Mouse (Mus musculus) fat pad, adult 2 months (tissue): ENCODE data around the gene Ccdc170.
"Not testable (repeated sequence)": the region's sequence is repeated elsewhere in the genome, so short reads cannot be mapped to it uniquely, and the experiment has no call there.

Experiments
- DNase-seq: peaks from one replicate; pipeline ENCODE4 v3.0.0-alpha.2; 2011; ENCODE audit warnings: low read depth, low spot score; ENCODE audit errors: extremely low read depth

Ccdc170 gene

GRCm38 (mm10) chr10:4482355-4482754 is at the start of gene Ccdc170:
TSS of gene Ccdc170 (plus strand) at chr10:4482502.
- no peak for DNase-seq

- DNase-seq: no peak
These were observed 49.1 kb upstream of the Ccdc170 start for GRCm38 (mm10) chr10:4432996-4433755.

- DNase-seq: not testable (repeated sequence)
These were observed 48.4 kb upstream of the Ccdc170 start for GRCm38 (mm10) chr10:4433871-4434270.

GRCm38 (mm10) chr10:4435416-4435815 is 46.9 kb upstream of the Ccdc170 start:
- DNase-seq: no peak

DNA sequence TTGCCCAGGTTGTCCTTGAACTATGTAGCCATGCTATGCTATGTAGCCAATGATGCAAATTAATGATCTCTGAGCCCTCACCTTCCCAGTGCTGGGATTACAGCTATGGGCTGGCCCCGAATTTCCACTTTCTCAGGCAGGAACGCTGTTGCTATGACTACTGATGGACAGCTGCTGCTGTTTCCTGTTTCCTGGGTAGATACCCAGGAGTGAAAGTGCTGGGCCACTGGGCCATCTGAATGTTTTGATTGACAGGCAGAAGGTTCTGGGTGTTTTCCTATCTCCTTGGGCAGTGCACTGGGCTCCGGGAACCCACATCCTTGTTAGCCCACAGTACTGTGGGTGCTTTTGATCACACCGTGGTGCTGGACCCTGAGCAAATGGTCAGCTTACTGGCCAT is 25.9 kb upstream of the Ccdc170 start:
- DNase-seq: no peak

DNA sequence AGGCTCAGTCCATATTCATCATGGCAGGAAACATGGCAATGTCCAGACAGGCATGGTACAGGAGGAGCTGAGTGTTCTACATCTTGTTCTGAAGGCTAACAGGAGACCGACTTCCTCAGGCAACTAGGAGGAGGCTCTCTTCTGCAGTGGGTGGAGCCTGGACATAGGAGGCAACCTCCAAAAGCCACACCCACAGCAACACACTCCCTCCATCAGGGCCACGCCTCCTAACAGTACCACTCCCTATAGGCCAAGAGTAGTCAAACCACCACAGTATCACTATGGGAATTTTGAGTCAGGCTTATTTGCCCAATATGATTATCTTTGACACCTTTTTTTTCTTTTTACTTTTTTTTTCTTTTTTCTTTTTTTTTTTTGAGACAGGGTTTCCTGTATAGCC is 22.1 kb upstream of the Ccdc170 start:
- DNase-seq: no peak

- no peak for DNase-seq
These were observed 16.5 kb upstream of the Ccdc170 start for GRCm38 (mm10) chr10:4465799-4466198.

- DNase-seq: no peak
These were observed 12.9 kb upstream of the Ccdc170 start for GRCm38 (mm10) chr10:4469406-4469805.

DNA sequence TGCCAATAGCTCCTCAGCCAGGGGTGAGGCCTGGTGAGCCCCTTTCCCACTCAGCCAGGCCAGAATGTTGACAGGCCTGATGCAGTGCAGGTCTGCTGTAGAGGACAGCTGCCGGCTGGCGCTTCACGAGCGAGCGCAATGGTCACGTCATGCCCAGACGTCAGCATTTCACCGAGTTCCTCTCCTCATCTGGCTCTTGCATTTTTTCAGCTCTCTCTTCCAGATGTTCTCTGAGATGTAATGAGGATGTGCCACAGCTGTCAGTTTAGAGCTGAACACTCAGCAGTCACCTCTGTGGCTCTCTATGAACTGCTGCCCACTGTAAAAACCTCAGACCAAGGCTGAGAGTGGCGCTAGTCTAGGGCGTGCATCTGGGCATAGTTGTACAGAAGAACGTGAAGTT is 8.7 kb upstream of the Ccdc170 start:
- DNase-seq: no peak

DNA sequence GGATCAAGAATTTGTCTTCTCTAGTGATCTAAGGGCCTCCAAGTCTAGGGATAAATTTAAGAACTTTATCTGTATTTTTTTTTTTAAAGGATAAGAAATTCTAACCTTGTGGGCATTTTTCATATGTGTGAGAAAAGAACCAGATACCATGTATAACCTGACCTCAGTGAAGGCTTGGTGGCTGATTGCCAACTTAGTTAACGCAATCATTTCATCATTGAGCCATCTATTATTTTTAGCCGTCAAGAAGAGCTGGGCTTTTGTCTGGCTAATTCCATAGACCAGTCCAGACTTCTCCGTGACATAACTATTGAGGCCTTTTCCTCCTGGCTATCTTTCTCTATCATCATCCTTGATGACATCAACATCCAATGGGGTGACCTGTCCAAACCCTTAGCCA is 6.9 kb upstream of the Ccdc170 start:
- DNase-seq: peak; percentile 43

DNA sequence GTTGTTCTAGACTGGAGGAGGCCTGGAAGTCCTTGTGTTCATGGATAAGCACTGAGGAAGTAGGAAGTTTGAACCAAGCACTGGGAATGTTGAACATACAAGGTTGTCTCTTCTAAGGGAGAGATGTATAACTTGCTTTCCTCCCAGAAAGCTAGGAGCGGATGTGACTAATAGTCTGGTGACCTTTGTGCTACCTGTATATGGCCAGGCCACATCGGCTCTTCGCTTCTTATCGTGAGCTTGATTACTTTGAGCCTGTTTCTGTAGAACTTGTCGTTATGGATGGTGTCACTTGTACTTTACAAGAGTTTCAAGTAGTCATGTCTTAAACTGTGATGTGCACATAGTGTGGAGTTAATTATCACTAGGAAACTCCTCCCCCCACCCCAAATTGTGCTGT is 5.7 kb upstream of the Ccdc170 start:
- no peak for DNase-seq

DNA sequence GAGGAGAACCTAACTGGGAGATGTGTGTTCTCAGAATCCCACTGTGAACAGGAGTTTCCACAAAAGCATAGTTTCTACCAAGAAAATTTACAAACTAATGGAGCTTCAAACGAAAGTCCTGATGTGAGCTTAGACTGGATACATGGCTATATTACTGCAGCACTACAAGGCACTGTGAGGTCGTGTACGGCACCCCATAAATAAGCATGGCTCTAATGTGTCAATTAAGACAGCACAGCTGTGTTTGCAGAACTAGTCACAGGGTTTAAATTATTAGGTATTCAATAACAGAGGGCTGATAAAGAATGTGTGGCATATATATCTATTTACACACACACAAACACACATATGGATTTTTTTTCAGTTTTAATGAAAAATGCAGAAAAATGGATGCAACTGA is 1.4 kb upstream of the Ccdc170 start:
- no peak for DNase-seq

- DNase-seq: no peak
These were observed 607 bp upstream of the Ccdc170 start for GRCm38 (mm10) chr10:4481695-4482094.

- no peak for DNase-seq
These were observed 1.5 kb downstream of the Ccdc170 start for GRCm38 (mm10) chr10:4483848-4484247.

- DNase-seq: no peak
These were observed 2.7 kb downstream of the Ccdc170 start for GRCm38 (mm10) chr10:4484986-4485385.

- DNase-seq: no peak
These were observed 7.6 kb downstream of the Ccdc170 start for GRCm38 (mm10) chr10:4489865-4490264.

DNA sequence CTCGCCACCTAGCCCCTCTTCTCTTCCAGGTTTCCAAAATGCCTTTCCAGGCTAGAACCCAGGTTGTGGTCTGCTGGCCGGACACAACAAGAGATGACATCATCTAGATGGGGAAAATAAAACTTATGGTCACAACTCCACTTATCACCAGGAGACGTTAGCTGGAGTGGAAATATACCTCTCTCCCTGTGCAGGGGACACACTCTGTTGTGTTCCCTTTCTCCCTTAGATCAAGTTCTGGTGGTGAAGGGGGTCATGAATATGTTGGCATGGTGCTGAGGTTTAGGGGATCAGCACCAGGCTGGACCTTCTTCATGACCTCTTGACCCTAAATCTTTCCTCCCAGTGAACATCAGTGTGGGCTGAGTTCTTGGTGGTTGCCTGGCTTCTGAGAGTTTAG is 9.0 kb downstream of the Ccdc170 start:
- DNase-seq: no peak

GRCm38 (mm10) chr10:4492045-4492444 is 9.7 kb downstream of the Ccdc170 start:
- DNase-seq: no peak

- no peak for DNase-seq
These were observed 10.6 kb downstream of the Ccdc170 start for GRCm38 (mm10) chr10:4492909-4493308.

- no peak for DNase-seq
These were observed 20.9 kb downstream of the Ccdc170 start for GRCm38 (mm10) chr10:4503251-4503650.

DNA sequence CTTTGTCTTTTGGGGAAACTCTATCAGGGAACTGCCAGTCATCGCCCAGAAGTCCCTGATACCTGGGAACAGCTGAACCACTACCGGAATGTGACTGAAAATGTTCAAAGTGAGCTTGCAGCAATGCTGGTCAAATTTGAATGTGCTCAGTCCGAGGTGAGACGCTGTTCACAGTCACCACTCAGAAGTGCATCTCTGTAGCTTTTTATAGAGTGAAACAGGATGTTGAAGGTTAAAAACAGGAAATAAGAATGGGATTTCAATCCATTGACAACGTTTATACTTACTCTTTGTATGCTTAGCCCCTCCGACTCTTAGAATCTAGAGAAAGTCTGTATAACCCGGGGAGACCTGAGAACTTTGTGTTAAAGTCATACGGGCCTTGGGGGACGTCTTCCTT is 30.4 kb downstream of the Ccdc170 start:
- DNase-seq: no peak

DNA sequence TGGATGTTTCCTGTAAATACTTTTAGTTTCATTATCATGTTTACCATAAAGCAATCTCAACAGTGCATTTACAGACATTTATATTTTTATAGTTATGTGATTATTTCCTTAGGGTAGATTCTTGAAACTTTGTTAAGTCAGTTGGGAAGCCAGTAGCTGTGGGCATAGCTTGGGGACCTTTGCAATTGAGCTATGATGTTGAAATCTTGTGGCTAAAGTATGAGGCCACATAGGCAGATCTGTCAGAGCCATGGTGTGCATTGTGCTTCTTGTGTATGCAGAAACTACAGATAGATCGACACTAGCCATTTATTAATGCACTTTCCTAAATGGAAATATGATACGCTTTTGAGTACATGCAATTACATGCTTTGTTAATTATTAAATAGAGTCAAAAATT is 35.3 kb downstream of the Ccdc170 start:
- no peak for DNase-seq

DNA sequence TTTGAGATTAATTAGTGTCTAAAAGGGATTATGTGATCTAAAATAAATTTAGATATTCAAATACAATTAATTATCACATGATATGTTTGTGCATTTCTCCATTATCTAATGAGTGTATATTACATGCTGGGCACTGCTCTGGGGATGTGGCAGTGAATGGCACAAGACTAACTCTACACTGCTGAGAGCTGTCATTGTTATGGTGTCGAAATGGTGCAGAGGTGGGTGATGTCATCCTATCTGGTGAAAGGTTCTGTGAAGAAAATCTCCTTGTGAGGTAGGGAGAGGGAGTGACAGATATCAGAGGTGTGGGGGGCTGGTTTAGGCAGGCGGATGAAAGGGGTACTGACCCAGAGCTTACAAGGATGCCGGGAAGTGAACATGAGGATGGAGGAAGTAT is 37.3 kb downstream of the Ccdc170 start:
- DNase-seq: no peak
